Mouse (Mus musculus) intestine, embryonic 15.5 days (tissue): ENCODE data around the gene Taar5. TPM values are rescaled to one million over a fixed set of nuclear protein-coding genes. Genes with fewer than 3 reads are reported as not detected.

Experiments
- ATAC-seq: fragments of 200-750 bp; cut with Nextera tagmentation; 2 replicates; pipeline ENCODE4 v1.8.0; 2017; ENCODE audit warnings: moderate TSS enrichment, moderate library complexity
- H3K27ac ChIP-seq: fragments of 300-500 bp; sonication (generic); 2 replicates; pipeline ENCODE4 v1.5.1; 2015; ENCODE audit warnings: mild to moderate bottlenecking, inconsistent platforms
- H3K27me3 ChIP-seq: fragments of 300-500 bp; sonication (generic); replicated peaks from 2 replicates; pipeline ENCODE4 v1.6.1; 2015; ENCODE audit warnings: inconsistent platforms
- H3K36me3 ChIP-seq: fragments of 300-500 bp; sonication (generic); 2 replicates; pipeline ENCODE4 v1.6.1; 2015; ENCODE audit warnings: inconsistent platforms
- H3K4me1 ChIP-seq: fragments of 300-500 bp; sonication (generic); replicated peaks from 2 replicates; pipeline ENCODE4 v1.6.1; 2015; ENCODE audit warnings: inconsistent platforms
- H3K4me2 ChIP-seq: fragments of 300-500 bp; sonication (generic); replicated peaks from 2 replicates; pipeline ENCODE4 v1.6.1; 2015; ENCODE audit warnings: mild to moderate bottlenecking, inconsistent platforms
- H3K4me3 ChIP-seq: fragments of 300-500 bp; sonication (generic); replicated peaks from 2 replicates; pipeline ENCODE4 v1.5.1; 2015; ENCODE audit warnings: inconsistent platforms
- H3K9ac ChIP-seq: fragments of 300-500 bp; sonication (generic); 2 replicates; pipeline ENCODE4 v1.6.1; 2015; ENCODE audit warnings: inconsistent platforms
- H3K9me3 ChIP-seq: fragments of 300-500 bp; sonication (generic); 2 replicates; pipeline ENCODE4 v1.6.1; 2016; ENCODE audit warnings: inconsistent platforms
- WGBS: fragments of 180-500 bp; shearing (Covaris S2); methylation state at CpG from one replicate; pipeline ENCODE4 v1.1.7; 2015; 5-methylcytosine and 5-hydroxymethylcytosine counted together
- polyA plus RNA-seq: library from polyadenylated mRNA; unstranded; fragments of >200 nt; fragmentation: Nextera tagmentation; extraction: Ambion mirVana; gene quantifications from 2 replicates; pipeline ENCODE4 v1.2.1, GENCODE M21; 2015

The Taar5 gene
- polyA plus RNA-seq = not detected in 2 replicates

DNA sequence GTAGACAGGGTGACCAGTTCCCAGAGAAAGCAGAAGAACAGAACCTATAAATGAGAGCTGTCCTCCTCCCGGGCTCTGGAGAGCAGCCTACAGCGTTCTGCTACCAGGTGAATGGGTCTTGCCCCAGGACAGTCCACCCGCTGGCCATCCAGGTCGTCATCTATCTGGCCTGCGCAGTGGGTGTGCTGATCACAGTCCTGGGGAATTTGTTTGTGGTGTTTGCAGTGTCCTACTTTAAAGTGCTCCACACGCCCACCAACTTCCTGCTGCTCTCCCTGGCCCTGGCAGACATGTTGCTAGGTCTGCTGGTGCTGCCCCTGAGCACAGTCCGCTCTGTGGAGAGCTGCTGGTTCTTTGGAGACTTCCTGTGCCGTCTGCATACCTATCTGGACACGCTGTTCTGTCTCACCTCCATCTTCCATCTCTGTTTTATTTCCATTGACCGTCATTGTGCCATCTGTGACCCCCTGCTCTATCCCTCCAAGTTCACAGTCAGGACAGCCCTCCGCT is at the start of gene Taar5:
TSS of gene Taar5 (plus strand) at position 51 of the 510 bp plus-strand sequence.
- H3K4me1 ChIP-seq = no peaks in the 10 kb centered on the region
- no peaks in the 10 kb centered on the region for H3K9me3 ChIP-seq
- H3K27ac ChIP-seq = no peak within 1 kb of the TSS
- no peaks in the 10 kb centered on the region for H3K27me3 ChIP-seq
- no peak for ATAC-seq
- H3K4me3 ChIP-seq = no peak within 1 kb of the TSS
- H3K9ac ChIP-seq = no peak within 1 kb of the TSS
- no peaks in the 10 kb centered on the region for H3K36me3 ChIP-seq
- 86% methylated on average over 11 of the region's 11 CpGs for WGBS
- no peak within 1 kb of the TSS for H3K4me2 ChIP-seq

DNA sequence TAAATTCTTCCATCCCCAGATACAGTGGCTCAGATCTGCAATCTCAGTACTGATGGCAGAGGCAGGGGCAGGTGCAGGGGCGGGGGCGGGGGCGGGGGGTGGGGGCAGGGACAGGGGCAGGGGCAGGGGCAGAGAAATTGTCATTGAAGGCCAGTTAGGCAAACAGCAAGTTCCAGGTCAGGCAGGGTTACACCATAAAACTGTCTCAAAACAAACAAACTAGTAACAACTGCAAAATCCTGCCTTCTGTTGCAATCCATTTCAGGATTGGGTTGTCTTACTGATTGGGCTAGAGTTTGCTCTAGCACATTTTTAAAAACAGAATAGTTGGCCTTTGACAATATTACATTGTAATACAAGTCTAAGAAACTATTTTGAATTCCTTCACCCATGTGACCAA is 48.0 kb upstream of the Taar5 start:
- ATAC-seq = no peak
- Histone ChIP-seq H3K4me3 (no peak overlapping the region), H3K4me1 (no peaks in the 10 kb centered on the region), H3K27ac (no peak overlapping the region), H3K4me2 (no peak overlapping the region), H3K9me3 (no peaks in the 10 kb centered on the region), H3K36me3 (no peaks in the 10 kb centered on the region), H3K9ac (no peak overlapping the region), H3K27me3 (no peaks in the 10 kb centered on the region)
- 28% methylated on average over 3 of the region's 3 CpGs for WGBS

DNA sequence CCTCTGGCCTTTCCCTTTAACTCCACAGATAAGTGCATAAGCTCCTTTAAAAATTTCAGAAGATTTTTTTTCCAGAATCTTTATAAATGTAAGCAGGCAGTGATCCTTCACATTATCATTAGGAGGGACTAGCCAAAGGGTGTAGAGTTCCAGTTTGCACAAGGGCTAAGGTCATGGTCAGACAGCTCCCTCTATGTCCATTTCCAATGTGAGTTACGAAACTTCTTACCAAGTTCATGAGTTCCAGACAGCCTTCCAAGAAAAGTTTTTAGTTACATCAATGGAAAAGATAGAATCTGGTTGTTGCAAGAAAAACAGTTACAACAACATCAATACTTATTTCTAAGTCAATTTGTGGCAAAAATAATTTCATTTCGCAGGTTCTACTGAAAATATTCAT is 46.6 kb upstream of the Taar5 start:
- Histone ChIP-seq H3K4me1 (no peaks in the 10 kb centered on the region), H3K4me2 (no peak overlapping the region), H3K27me3 (no peaks in the 10 kb centered on the region), H3K4me3 (no peak overlapping the region), H3K27ac (no peak overlapping the region), H3K9me3 (no peaks in the 10 kb centered on the region), H3K36me3 (no peaks in the 10 kb centered on the region), H3K9ac (no peak overlapping the region)
- ATAC-seq = no peak
- 83% methylated on average over 2 of the region's 2 CpGs for WGBS

DNA sequence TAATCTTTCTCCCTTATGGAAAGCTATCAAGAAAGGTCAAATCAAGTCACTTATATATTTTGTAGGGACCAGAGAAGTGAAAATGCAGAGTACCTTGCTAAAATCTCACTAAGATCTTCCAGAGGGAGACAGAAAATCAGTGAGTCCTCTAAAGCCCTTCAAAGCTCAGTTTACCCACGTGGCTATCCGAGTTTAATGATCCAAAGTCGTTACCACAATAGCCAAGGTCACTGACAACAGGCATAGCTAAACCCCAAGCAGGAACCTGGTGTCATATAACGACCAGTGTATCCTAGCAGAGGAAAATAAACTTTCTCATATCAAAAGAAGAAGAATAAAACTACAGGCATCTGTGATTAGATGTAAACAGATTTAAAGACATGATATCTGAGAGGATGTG is 32.9 kb upstream of the Taar5 start:
- no peak overlapping the region for H3K4me2 ChIP-seq
- 33% methylated on average over 4 of the region's 4 CpGs for WGBS
- ATAC-seq = no peak

DNA sequence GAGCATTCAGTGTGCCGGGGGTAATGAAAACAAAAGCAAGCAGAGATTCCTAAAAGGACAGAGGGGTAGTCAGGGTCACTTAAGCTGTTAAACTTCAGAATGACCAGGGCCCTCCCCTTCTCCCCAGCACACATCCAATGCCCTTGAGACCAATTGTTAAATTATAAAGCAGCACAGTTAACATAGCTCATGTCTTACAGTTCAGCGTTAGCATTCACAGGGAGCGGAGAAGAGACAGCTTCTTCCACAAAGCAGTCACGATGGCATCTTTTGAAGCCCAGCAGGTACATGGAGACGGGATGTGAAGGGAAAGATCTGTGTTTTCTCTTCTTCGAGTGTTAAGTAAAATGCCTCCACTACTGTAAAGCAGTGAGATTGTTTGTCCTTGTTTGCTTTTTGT is 32.2 kb upstream of the Taar5 start, which contains the start of gene Taar2:
TSS of gene Taar2 (plus strand) at position 261 of the 400 bp plus-strand sequence.
- Histone ChIP-seq H3K9me3 (no peaks in the 10 kb centered on the region), H3K27me3 (no peaks in the 10 kb centered on the region), H3K27ac (no peak within 1 kb of the TSS), H3K36me3 (no peaks in the 10 kb centered on the region), H3K4me3 (no peak within 1 kb of the TSS), H3K9ac (no peak within 1 kb of the TSS), H3K4me2 (no peak within 1 kb of the TSS), H3K4me1 (no peaks in the 10 kb centered on the region)
- WGBS = 49% methylated on average over 6 of the region's 6 CpGs
- ATAC-seq = no peak

More for the DNA sequence above, 32.9 kb upstream of the Taar5 start:
- no peaks in the 10 kb centered on the region for H3K36me3 ChIP-seq
- no peak overlapping the region for H3K4me3 ChIP-seq
- no peaks in the 10 kb centered on the region for H3K4me1 ChIP-seq
- H3K27me3 ChIP-seq = no peaks in the 10 kb centered on the region
- H3K9ac ChIP-seq = no peak overlapping the region
- H3K27ac ChIP-seq = no peak overlapping the region
- H3K9me3 ChIP-seq = no peaks in the 10 kb centered on the region

DNA sequence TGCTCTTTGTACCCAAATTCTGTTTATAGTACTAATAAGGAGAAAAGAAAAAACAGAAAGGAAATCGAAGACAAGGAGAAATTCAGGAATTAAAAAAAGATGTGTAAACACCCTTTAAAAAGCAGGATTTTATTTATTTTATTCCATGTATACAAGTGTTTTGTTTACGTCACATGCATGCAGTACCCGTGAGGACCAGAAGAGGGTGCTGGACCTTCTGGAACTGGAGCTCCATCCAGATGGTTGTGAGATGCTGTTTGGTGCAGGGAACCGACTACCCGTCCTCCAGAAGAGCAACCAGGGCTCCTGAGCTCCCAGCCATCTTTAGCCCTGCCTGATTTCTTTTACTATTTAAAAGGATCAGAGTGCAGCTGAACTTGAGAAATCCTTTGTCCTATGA is 28.0 kb upstream of the Taar5 start:
- WGBS = 77% methylated on average over 5 of the region's 5 CpGs
- Histone ChIP-seq H3K9ac (no peak overlapping the region), H3K4me2 (no peak overlapping the region), H3K27me3 (no peaks in the 10 kb centered on the region), H3K27ac (no peak overlapping the region), H3K36me3 (no peaks in the 10 kb centered on the region), H3K9me3 (no peaks in the 10 kb centered on the region), H3K4me3 (no peak overlapping the region), H3K4me1 (no peaks in the 10 kb centered on the region)
- ATAC-seq = no peak

DNA sequence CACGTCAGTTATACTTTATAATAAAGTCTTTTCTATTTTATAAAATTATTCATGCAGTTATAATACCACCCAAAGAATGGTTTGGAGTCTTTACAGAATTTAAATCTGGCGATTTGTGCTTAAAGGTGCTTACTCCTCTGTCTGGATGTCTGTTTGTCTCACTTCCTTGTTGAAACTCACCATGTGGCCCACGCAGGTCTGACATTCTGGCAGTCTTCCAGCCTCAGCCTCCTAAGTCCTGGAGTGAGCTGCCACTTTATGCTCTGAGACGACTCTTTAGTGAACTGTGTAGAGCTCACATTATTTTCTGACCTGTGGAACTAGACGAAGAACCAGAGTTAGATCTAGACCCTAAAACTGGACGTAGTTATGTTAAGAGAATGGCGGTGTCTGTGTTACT is 22.5 kb upstream of the Taar5 start:
- no peaks in the 10 kb centered on the region for H3K27me3 ChIP-seq
- no peak overlapping the region for H3K27ac ChIP-seq
- no peaks in the 10 kb centered on the region for H3K4me1 ChIP-seq
- WGBS = 58% methylated on average over 7 of the region's 7 CpGs
- H3K36me3 ChIP-seq = no peaks in the 10 kb centered on the region
- H3K4me3 ChIP-seq = no peak overlapping the region
- H3K9ac ChIP-seq = no peak overlapping the region
- no peaks in the 10 kb centered on the region for H3K9me3 ChIP-seq
- no peak for ATAC-seq
- no peak overlapping the region for H3K4me2 ChIP-seq

DNA sequence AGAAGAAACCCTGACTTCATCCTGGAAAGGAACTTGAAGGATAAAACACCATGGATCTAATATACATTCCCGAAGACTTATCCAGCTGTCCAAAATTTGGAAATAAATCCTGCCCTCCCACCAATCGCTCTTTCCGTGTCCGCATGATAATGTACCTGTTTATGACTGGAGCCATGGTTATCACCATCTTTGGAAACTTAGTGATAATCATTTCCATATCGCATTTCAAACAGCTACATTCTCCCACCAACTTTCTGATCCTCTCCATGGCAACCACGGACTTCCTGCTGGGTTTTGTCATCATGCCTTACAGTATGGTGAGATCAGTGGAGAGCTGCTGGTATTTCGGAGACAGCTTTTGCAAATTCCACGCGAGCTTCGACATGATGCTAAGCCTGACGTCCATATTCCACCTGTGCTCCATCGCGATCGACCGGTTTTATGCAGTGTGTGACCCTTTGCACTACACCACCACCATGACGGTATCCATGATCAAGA is 20.9 kb upstream of the Taar5 start, which contains the start of gene Taar3:
TSS of gene Taar3 (plus strand) at position 51 of the 498 bp plus-strand sequence.
- no peak for ATAC-seq
- no peaks in the 10 kb centered on the region for H3K27me3 ChIP-seq
- 90% methylated on average over 16 of the region's 16 CpGs for WGBS
- no peak within 1 kb of the TSS for H3K9ac ChIP-seq
- no peak within 1 kb of the TSS for H3K4me2 ChIP-seq
- no peak within 1 kb of the TSS for H3K27ac ChIP-seq
- H3K4me1 ChIP-seq = no peaks in the 10 kb centered on the region
- H3K36me3 ChIP-seq = no peaks in the 10 kb centered on the region
- no peaks in the 10 kb centered on the region for H3K9me3 ChIP-seq
- no peak within 1 kb of the TSS for H3K4me3 ChIP-seq

DNA sequence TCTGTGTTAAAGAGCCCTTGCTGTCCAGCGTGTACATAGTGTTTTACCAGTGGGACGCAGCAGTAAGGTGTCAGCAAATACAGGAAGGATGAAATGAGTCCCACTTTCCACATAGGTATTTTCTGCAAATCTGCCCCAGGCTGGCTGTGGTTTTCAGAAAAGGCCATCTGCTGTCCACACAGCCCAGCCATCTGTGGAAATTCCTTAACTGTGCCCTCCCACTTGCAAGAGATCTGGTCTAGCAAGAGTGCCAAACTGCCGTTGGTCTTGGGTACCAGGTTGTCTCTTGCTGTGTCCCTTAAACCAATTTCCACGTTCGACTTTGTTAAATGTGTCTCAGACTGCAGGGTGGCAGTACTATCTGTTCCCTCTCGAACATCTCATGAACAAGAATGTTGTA is 18.8 kb upstream of the Taar5 start:
- Histone ChIP-seq H3K27me3 (no peaks in the 10 kb centered on the region), H3K4me2 (no peak overlapping the region), H3K36me3 (no peaks in the 10 kb centered on the region), H3K9ac (no peak overlapping the region), H3K9me3 (no peaks in the 10 kb centered on the region), H3K4me1 (no peaks in the 10 kb centered on the region), H3K4me3 (no peak overlapping the region), H3K27ac (no peak overlapping the region)
- 81% methylated on average over 6 of the region's 6 CpGs for WGBS
- ATAC-seq = no peak

DNA sequence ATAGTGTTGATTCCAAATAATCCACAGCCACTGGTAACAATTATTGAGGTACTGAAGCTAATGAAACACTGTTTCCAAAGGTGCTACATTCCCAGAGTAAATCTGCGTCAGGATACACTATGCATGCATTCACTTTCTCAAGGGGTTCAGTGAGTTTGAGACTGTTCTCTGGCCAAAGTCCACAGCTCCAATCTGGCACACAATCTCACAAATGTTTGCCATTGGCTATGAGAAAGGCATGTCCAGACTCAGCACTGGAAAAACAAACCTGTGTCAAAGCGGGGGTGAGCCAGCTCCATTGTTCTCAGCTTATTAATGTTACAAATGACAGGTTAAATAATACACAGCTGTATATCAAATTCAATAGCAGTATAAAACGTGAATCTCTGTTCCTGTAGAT is 11.4 kb upstream of the Taar5 start:
- Histone ChIP-seq H3K27ac (no peak overlapping the region), H3K4me2 (no peak overlapping the region), H3K4me1 (no peaks in the 10 kb centered on the region), H3K9me3 (no peaks in the 10 kb centered on the region), H3K4me3 (no peak overlapping the region), H3K27me3 (no peaks in the 10 kb centered on the region), H3K36me3 (no peaks in the 10 kb centered on the region), H3K9ac (no peak overlapping the region)
- peak; percentile 84 for ATAC-seq
- 42% methylated on average over 3 of the region's 3 CpGs for WGBS

DNA sequence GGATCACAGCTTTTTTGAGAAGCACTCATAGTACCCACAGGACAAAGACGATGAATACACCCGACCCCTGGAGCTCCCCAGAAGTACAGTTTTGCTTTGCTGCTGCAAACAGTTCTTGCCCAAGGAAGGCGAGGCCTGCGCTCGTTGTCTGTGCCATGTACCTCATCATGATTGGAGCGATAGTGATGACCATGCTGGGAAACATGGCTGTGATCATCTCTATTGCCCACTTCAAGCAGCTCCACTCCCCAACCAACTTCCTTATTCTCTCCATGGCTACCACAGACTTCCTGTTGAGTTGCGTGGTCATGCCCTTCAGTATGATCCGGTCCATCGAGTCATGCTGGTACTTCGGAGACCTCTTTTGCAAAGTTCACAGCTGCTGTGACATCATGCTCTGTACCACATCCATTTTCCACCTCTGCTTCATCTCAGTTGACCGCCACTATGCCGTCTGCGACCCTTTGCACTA is 10.0 kb upstream of the Taar5 start, which contains the start of gene Taar4:
TSS of gene Taar4 (plus strand) at position 51 of the 472 bp plus-strand sequence.
- Histone ChIP-seq H3K9me3 (no peaks in the 10 kb centered on the region), H3K36me3 (no peaks in the 10 kb centered on the region), H3K4me2 (no peak within 1 kb of the TSS), H3K4me1 (no peaks in the 10 kb centered on the region), H3K4me3 (no peak within 1 kb of the TSS), H3K27ac (no peak within 1 kb of the TSS), H3K27me3 (no peaks in the 10 kb centered on the region), H3K9ac (no peak within 1 kb of the TSS)
- 91% methylated on average over 13 of the region's 13 CpGs for WGBS
- ATAC-seq = no peak

DNA sequence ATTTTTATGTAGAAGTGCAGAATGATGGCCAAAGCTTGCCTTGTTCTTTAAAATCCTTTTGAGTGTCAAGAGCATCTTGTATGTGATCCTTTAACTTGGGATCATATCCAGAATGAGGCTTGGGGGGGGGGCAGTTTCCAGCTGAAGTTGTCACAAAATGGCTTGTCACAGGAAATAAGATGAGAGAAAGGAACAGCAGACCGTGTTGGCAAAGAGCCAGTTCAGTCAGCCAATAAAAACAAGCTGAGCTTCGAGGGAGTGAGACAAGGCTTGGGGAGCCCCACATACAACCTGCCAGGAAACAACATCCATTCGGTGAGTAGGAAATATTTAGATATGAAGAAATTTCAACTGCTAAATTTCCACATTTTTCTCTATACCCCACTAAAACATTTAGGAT is 7.1 kb upstream of the Taar5 start:
- no peak overlapping the region for H3K9ac ChIP-seq
- whole genome bisulfite sequencing = 44% methylated on average over 3 of the region's 3 CpGs
- no peak for ATAC-seq
- no peak overlapping the region for H3K27ac ChIP-seq
- H3K27me3 ChIP-seq = no peaks in the 10 kb centered on the region
- no peaks in the 10 kb centered on the region for H3K9me3 ChIP-seq
- H3K4me2 ChIP-seq = no peak overlapping the region
- H3K36me3 ChIP-seq = no peaks in the 10 kb centered on the region
- H3K4me1 ChIP-seq = no peaks in the 10 kb centered on the region
- no peak overlapping the region for H3K4me3 ChIP-seq

DNA sequence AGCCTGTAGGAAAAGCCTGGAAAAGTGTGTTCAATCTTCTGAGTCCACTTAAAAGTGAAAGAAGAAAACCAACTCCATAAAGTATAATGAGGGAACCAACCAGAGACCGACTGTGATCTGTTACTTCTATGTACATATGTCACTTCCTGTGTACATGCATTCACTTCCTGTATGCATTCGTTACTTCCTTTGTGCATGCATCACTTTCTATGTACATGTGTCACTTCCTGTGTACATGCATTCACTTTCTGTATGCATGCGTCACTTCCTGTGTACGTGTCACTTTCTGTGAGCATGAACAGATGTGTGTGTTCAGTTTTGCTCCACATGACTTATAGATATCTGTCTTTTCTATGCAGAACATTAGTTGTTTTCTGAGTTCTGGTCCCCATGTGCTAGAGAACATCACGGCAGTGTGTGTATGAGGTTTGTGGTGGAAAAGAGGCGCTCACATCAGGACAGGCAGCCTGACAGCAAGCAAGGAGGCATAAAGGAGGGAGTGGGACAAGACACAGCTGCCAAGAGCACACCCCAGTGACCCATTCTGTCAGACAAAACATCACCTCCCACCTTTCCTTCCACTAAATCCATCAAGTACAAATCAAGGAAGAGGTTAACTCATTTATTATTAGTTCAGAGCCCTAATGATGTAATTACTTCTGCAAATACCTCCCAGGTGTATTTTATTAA is 5.4 kb upstream of the Taar5 start:
- H3K27ac ChIP-seq = no peak overlapping the region
- 79% methylated on average over 6 of the region's 6 CpGs for WGBS
- no peaks in the 10 kb centered on the region for H3K4me1 ChIP-seq
- no peak overlapping the region for H3K4me2 ChIP-seq
- no peak overlapping the region for H3K9ac ChIP-seq
- H3K36me3 ChIP-seq = no peaks in the 10 kb centered on the region
- no peaks in the 10 kb centered on the region for H3K9me3 ChIP-seq
- no peak for ATAC-seq
- no peaks in the 10 kb centered on the region for H3K27me3 ChIP-seq
- H3K4me3 ChIP-seq = no peak overlapping the region
